Mouse (Mus musculus) CH12.LX (cell line): ENCODE data around the gene Dbil5. TPM values are rescaled to one million over a fixed set of nuclear protein-coding genes. Genes with fewer than 3 reads are reported as not detected.

Experiments
- DNase-seq: peaks from one replicate; pipeline ENCODE4 v3.0.0-alpha.2; 2013; ENCODE audit errors: extremely low read depth
- H3K27ac ChIP-seq: 2 replicates; pipeline ENCODE4 v1.5.1; 2012; ENCODE audit warnings: low read depth, mild to moderate bottlenecking, control low read depth, moderate library complexity; ENCODE audit not compliant: insufficient read depth
- H3K27me3 ChIP-seq: replicated peaks from 2 replicates; pipeline ENCODE3; 2012; ENCODE audit warnings: inconsistent platforms
- H3K36me3 ChIP-seq, 2 experiments: replicated peaks in 1 of 2; 2 replicates each; pipeline versions ENCODE3 to v1.6.1; 2012; ENCODE audit warnings: inconsistent platforms in 1 of 2, low read length in 1 of 2, mild to moderate bottlenecking in 1 of 2, mixed read lengths in 1 of 2, moderate library complexity in 1 of 2; ENCODE audit not compliant: control insufficient read depth in 1 of 2, insufficient read depth in 1 of 2
- H3K4me1 ChIP-seq, 2 experiments: 2 replicates each; pipeline ENCODE4 v1.6.1; 2012; ENCODE audit warnings: inconsistent platforms in 1 of 2, moderate library complexity in 1 of 2; ENCODE audit not compliant: insufficient read depth in 2 of 2, control insufficient read depth in 1 of 2
- H3K4me2 ChIP-seq: 2 replicates; pipeline ENCODE4 v1.6.1; 2012; ENCODE audit warnings: low read depth, mild to moderate bottlenecking, control low read depth; ENCODE audit not compliant: poor library complexity, insufficient read depth, severe bottlenecking
- H3K4me3 ChIP-seq, 3 experiments: fragments of 150-350 bp in 1 of 3; sonication (generic) in 1 of 3; replicated peaks in 1 of 3; 2 replicates each; pipeline versions ENCODE3 to v1.5.1; 2011 to 2012; ENCODE audit warnings: low read depth in 2 of 3, low read length in 2 of 3, mild to moderate bottlenecking in 2 of 3, moderate library complexity in 2 of 3, control low read depth in 1 of 3, improper control_type of control experiment in 1 of 3, inconsistent platforms in 1 of 3, mixed read lengths in 1 of 3; ENCODE audit not compliant: poor library complexity in 1 of 3
- H3K79me2 ChIP-seq: replicated peaks from 2 replicates; pipeline ENCODE4 v1.6.1; 2012; ENCODE audit warnings: mild to moderate bottlenecking, moderate library complexity; ENCODE audit not compliant: control insufficient read depth, poor library complexity, insufficient read depth, severe bottlenecking; ENCODE audit errors: extremely low read depth
- H3K9ac ChIP-seq: 2 replicates; pipeline ENCODE4 v1.6.1; 2012; ENCODE audit warnings: low read depth, mild to moderate bottlenecking, control low read depth, moderate library complexity; ENCODE audit not compliant: insufficient read depth
- H3K9me3 ChIP-seq: replicated peaks from 2 replicates; pipeline ENCODE3; 2012; ENCODE audit warnings: low read length, inconsistent platforms, mixed read lengths
- CHD1 ChIP-seq: IDR thresholded peaks from 2 replicates; pipeline ENCODE4 v1.6.1; 2012; ENCODE audit warnings: low read depth, low read length, improper control_type of control experiment, inconsistent platforms
- CHD2 ChIP-seq: IDR thresholded peaks from 2 replicates; pipeline ENCODE4 v1.6.1; 2011; ENCODE audit warnings: low read length, improper control_type of control experiment
- EP300 ChIP-seq: IDR thresholded peaks from 2 replicates; pipeline ENCODE4 v1.6.1; 2011; ENCODE audit warnings: low read length, improper control_type of control experiment
- GABPA ChIP-seq: IDR thresholded peaks from 2 replicates; pipeline ENCODE4 v1.6.1; 2012; ENCODE audit warnings: low read depth, low read length, improper control_type of control experiment, inconsistent platforms; ENCODE audit not compliant: insufficient replicate concordance
- HCFC1 ChIP-seq: IDR thresholded peaks from 2 replicates; pipeline ENCODE4 v1.6.1; 2012; ENCODE audit warnings: low read depth, mild to moderate bottlenecking, inconsistent platforms, low read length, improper control_type of control experiment
- IRF4 ChIP-seq: IDR thresholded peaks from 2 replicates; pipeline ENCODE4 v1.6.1; 2014; ENCODE audit warnings: low read depth, mild to moderate bottlenecking, inconsistent platforms, low read length, improper control_type of control experiment
- KAT2A ChIP-seq: IDR thresholded peaks from 2 replicates; pipeline ENCODE4 v1.6.1; 2012; ENCODE audit warnings: low read length, improper control_type of control experiment, inconsistent platforms; ENCODE audit not compliant: insufficient replicate concordance
- MAFK ChIP-seq: IDR thresholded peaks from 2 replicates; pipeline ENCODE4 v1.6.1; 2011; ENCODE audit warnings: low read length, improper control_type of control experiment; ENCODE audit not compliant: insufficient replicate concordance
- MAX ChIP-seq: IDR thresholded peaks from 2 replicates; pipeline ENCODE4 v1.6.1; 2011; ENCODE audit warnings: low read length, improper control_type of control experiment
- MAZ ChIP-seq: IDR thresholded peaks from 2 replicates; pipeline ENCODE4 v1.6.1; 2012; ENCODE audit warnings: low read depth, mild to moderate bottlenecking, inconsistent platforms, low read length, improper control_type of control experiment, moderate library complexity
- MXI1 ChIP-seq: IDR thresholded peaks from 2 replicates; pipeline ENCODE4 v1.6.1; 2011; ENCODE audit warnings: mild to moderate bottlenecking, low read depth, low read length, improper control_type of control experiment
- MYC ChIP-seq: IDR thresholded peaks from 2 replicates; pipeline ENCODE4 v1.6.1; 2011; ENCODE audit warnings: low read depth, mild to moderate bottlenecking, improper control_type of control experiment, low read length
- NELFE ChIP-seq: IDR thresholded peaks from 2 replicates; pipeline ENCODE4 v1.6.1; 2011; ENCODE audit warnings: low read depth, low read length, improper control_type of control experiment
- NRF1 ChIP-seq: IDR thresholded peaks from 2 replicates; pipeline ENCODE4 v1.6.1; 2014; ENCODE audit warnings: low read depth, mild to moderate bottlenecking, inconsistent platforms, low read length, improper control_type of control experiment, moderate library complexity
- PAX5 ChIP-seq: IDR thresholded peaks from 2 replicates; pipeline ENCODE4 v1.6.1; 2012; ENCODE audit warnings: low read length, inconsistent platforms, mixed read lengths
- RAD21 ChIP-seq: IDR thresholded peaks from 2 replicates; pipeline ENCODE4 v1.6.1; 2011; ENCODE audit warnings: low read depth, mild to moderate bottlenecking, low read length, improper control_type of control experiment, moderate library complexity
- RCOR1 ChIP-seq: conservative IDR thresholded peaks from 2 replicates; pipeline ENCODE4 v1.6.1; 2012; ENCODE audit warnings: low read depth, mild to moderate bottlenecking, inconsistent platforms, low read length, improper control_type of control experiment
- SIN3A ChIP-seq: IDR thresholded peaks from 2 replicates; pipeline ENCODE4 v1.6.1; 2012; ENCODE audit warnings: low read length, improper control_type of control experiment, inconsistent platforms
- SMC3 ChIP-seq: IDR thresholded peaks from 2 replicates; pipeline ENCODE4 v1.6.1; 2011; ENCODE audit warnings: low read depth, low read length, improper control_type of control experiment
- TBP ChIP-seq: conservative IDR thresholded peaks from 2 replicates; pipeline ENCODE4 v1.6.1; 2011; ENCODE audit warnings: low read depth, low read length, improper control_type of control experiment
- TCF12 ChIP-seq: IDR thresholded peaks from 2 replicates; pipeline ENCODE4 v1.6.1; 2014; ENCODE audit warnings: low read depth, mild to moderate bottlenecking, inconsistent platforms, low read length, improper control_type of control experiment
- ZC3H11A ChIP-seq: IDR thresholded peaks from 2 replicates; pipeline ENCODE4 v1.6.1; 2012; ENCODE audit warnings: low read depth, mild to moderate bottlenecking, inconsistent platforms, low read length, improper control_type of control experiment
- ZKSCAN1 ChIP-seq: IDR thresholded peaks from 2 replicates; pipeline ENCODE4 v1.6.1; 2012; ENCODE audit warnings: low read depth, inconsistent platforms, low read length, improper control_type of control experiment, borderline replicate concordance
- ZMIZ1 ChIP-seq: IDR thresholded peaks from 2 replicates; pipeline ENCODE4 v1.6.1; 2012; ENCODE audit warnings: low read depth, mild to moderate bottlenecking, inconsistent platforms, low read length, improper control_type of control experiment
- dilution Hi-C: fragments of 300-500 bp; cut with MboI; formaldehyde crosslinking; loops from 2 replicates; pipeline ENCODE4 v1.14.3; 2020; ENCODE audit warnings: low sequenced_read_pairs; ENCODE audit not compliant: extremely low pct_unique_long_range_greater_than_20kb, extremely low pct_ligation_motif_present
- in situ Hi-C: fragments of 300-500 bp; cut with MboI; formaldehyde crosslinking; loops from 3 replicates; pipeline ENCODE4 v1.14.3; 2019; ENCODE audit warnings: low sequenced_read_pairs, low pct_ligation_motif_present, low pct_unique_long_range_greater_than_20kb, mixed read lengths
- polyA plus RNA-seq: library from polyadenylated mRNA; unstranded; fragments of >175 nt; gene quantifications from 2 replicates; pipeline ENCODE4 v1.2.1, GENCODE M21; 2012; ENCODE audit warnings: low read depth; ENCODE audit not compliant: insufficient read length
- total RNA-seq, 2 experiments: library from RNA; depleted of rRNA; stranded (reverse); fragments of 300-350 nt in 1 of 2; fragments of >200 nt in 1 of 2; gene quantifications; 2 replicates each; pipeline ENCODE4 v1.2.3; 2012 to 2014

The Dbil5 gene
- total and polyA plus RNA-seq, 3 experiments: 1.4 to 1.6 TPM; not detected in 1

GRCm38 (mm10) chr11:76255431-76256001 is 38.1 kb downstream of the Dbil5 start:
- Histone ChIP-seq H3K79me2 (no peaks in the 10 kb centered on the region), H3K4me1 (peaks cover 0 to 15% of the 10 kb centered on the region in 2 experiments; a peak in 2 of 4 replicates), H3K9ac (no peak overlapping the region), H3K4me2 (no peak overlapping the region), H3K4me3 (no peak overlapping the region), H3K27ac (no peak overlapping the region), H3K9me3 (no peaks in the 10 kb centered on the region), H3K36me3 (peaks cover 7 to 62% of the 10 kb centered on the region in 2 experiments), H3K27me3 (no peaks in the 10 kb centered on the region)
- TF ChIP-seq CHD2: no peak
- TF ChIP-seq MXI1: no peak
- TF ChIP-seq ZMIZ1: no peak
- TF ChIP-seq PAX5: no peak
- TF ChIP-seq RAD21: no peak
- TF ChIP-seq SMC3: no peak
- no peak for TF ChIP-seq HCFC1
- no peak for TF ChIP-seq TBP
- TF ChIP-seq NRF1: no peak
- no peak for TF ChIP-seq NELFE
- TF ChIP-seq MAX: no peak
- no peak for TF ChIP-seq RCOR1
- no peak for TF ChIP-seq ZC3H11A
- TF ChIP-seq CHD1: no peak
- dilution Hi-C loops: no loop called here
- in situ Hi-C loops: loop anchor here (10.0 kb wide), 1 partner anchor 249 kb away; no protein-coding TSS in a partner anchor
- DNase-seq: no peak

GRCm38 (mm10) chr11:76256129-76256528 is 38.7 kb downstream of the Dbil5 start:
- peaks cover 0 to 20% of the 10 kb centered on the region in 2 experiments; a peak in 2 of 4 replicates for H3K4me1 ChIP-seq
- in situ Hi-C loops (loop anchor here (10.0 kb wide), 1 partner anchor 249 kb away; no protein-coding TSS in a partner anchor), dilution Hi-C loops (no loop called here)
- no peak overlapping the region for H3K4me3 ChIP-seq
- peaks cover 3 to 62% of the 10 kb centered on the region in 2 experiments for H3K36me3 ChIP-seq
- no peak overlapping the region for H3K9ac ChIP-seq
- H3K79me2 ChIP-seq: no peaks in the 10 kb centered on the region
- no peaks in the 10 kb centered on the region for H3K27me3 ChIP-seq
- H3K27ac ChIP-seq: no peak overlapping the region
- no peak for DNase-seq
- no peak overlapping the region for H3K4me2 ChIP-seq
- H3K9me3 ChIP-seq: no peaks in the 10 kb centered on the region
- TF ChIP-seq MXI1 (no peak), ZKSCAN1 (no peak), RAD21 (no peak), NELFE (no peak), ZC3H11A (no peak), CHD2 (no peak), TCF12 (no peak), MYC (no peak), IRF4 (no peak), MAZ (no peak), KAT2A (no peak), EP300 (no peak), ZMIZ1 (no peak), SMC3 (no peak), MAX (no peak), SIN3A (no peak), MAFK (no peak), GABPA (no peak)
- TF ChIP-seq, all 38 proteins: peak for 0
